Mouse (Mus musculus) cerebellum, adult 18-20 months (tissue): ENCODE measurements around the gene Prpf4b.
"Not testable (repeated sequence)": the region's sequence is repeated elsewhere in the genome, so short reads cannot be mapped to it uniquely, and the experiment has no call there.

Experiments used
- DNase-seq, 2 experiments: peaks; one replicate each; pipeline ENCODE4 v3.0.0; 2021

Gene Prpf4b

DNA sequence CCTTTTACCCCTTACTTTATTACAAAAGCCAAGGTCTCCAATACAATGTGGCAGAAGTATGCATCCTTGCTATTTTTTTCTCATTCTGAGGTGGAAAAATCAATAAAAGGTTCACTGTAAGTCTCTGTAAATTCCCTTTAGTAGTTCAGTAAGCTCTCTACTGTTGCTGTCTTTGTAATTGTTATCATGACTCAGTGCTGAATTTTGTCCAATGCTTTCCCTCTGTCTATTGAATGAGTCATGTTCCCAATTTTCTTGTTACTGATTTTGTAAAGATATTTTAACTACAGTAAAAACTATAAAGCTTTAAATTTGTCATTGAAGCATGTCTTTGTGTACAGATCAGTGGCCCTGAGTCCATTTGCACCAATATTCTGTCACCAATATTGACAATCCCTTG, 67.3 kb downstream of the Prpf4b start:
- no peak for DNase-seq

DNA sequence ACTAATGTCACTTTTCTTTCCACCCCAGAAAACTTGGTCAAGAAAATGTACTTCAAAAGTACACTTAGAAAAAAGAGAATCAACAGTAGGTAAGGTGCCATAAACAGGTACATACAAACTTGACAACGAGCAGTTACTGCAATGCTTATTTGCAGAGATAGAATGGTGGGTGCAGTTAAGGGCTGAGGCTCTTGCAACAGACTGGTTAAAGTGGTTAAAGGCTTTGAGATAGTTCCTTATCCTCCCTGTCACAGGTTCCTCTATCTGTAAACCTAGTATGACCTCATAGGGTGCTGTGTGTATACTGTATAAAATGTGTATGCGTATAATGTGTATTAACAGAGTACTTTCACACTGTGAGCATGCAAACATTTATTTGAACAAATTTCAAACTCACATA, 76.3 kb downstream of the Prpf4b start:
- not testable (repeated sequence) for DNase-seq
